Mouse (Mus musculus) retina, embryonic 14.5 days (tissue): ENCODE data around the gene Sh2d6.
"Not testable (repeated sequence)": the region's sequence is repeated elsewhere in the genome, so short reads cannot be mapped to it uniquely, and the experiment has no call there.

ENCODE experiments used
- DNase-seq: peaks from one replicate; pipeline ENCODE4 v3.0.0-alpha.2; 2015; ENCODE audit warnings: low spot score

Gene Sh2d6

GRCm38 (mm10) chr6:72535165-72535564 lies 13.7 kb upstream of the Sh2d6 start:
- peak; percentile 88 for DNase-seq

- DNase-seq: peak; percentile 93
These were observed 12.7 kb upstream of the Sh2d6 start for GRCm38 (mm10) chr6:72534035-72534809.

GRCm38 (mm10) chr6:72533555-72533954 lies 12.0 kb upstream of the Sh2d6 start:
- DNase-seq: not testable (repeated sequence)

GRCm38 (mm10) chr6:72532580-72532979 lies 11.1 kb upstream of the Sh2d6 start:
- no peak for DNase-seq

GRCm38 (mm10) chr6:72528410-72529151 lies 7.1 kb upstream of the Sh2d6 start:
- no peak for DNase-seq

GRCm38 (mm10) chr6:72527070-72527469 lies 5.6 kb upstream of the Sh2d6 start:
- no peak for DNase-seq

GRCm38 (mm10) chr6:72524160-72524559 lies 2.7 kb upstream of the Sh2d6 start:
- DNase-seq: no peak

GRCm38 (mm10) chr6:72523222-72523621 lies 1.7 kb upstream of the Sh2d6 start:
- DNase-seq: no peak

GRCm38 (mm10) chr6:72522288-72522687 lies 781 bp upstream of the Sh2d6 start:
- no peak for DNase-seq

- no peak for DNase-seq
These were observed 603 bp downstream of the Sh2d6 start for GRCm38 (mm10) chr6:72520904-72521303.

GRCm38 (mm10) chr6:72519892-72520663 lies 1.4 kb downstream of the Sh2d6 start:
- peak; percentile 72 for DNase-seq

GRCm38 (mm10) chr6:72519303-72519702 lies 2.2 kb downstream of the Sh2d6 start:
- DNase-seq: no peak

GRCm38 (mm10) chr6:72518842-72519241 lies 2.7 kb downstream of the Sh2d6 start:
- DNase-seq: no peak

- no peak for DNase-seq
These were observed 5.9 kb downstream of the Sh2d6 start for GRCm38 (mm10) chr6:72515644-72516043.

- no peak for DNase-seq
These were observed 8.5 kb downstream of the Sh2d6 start for GRCm38 (mm10) chr6:72513071-72513440.

- DNase-seq: peak; percentile 86
These were observed 9.0 kb downstream of the Sh2d6 start for GRCm38 (mm10) chr6:72512386-72513070.

GRCm38 (mm10) chr6:72510686-72511421 lies 10.7 kb downstream of the Sh2d6 start:
- no peak for DNase-seq

GRCm38 (mm10) chr6:72509872-72510435 lies 11.6 kb downstream of the Sh2d6 start:
- DNase-seq: no peak

- no peak for DNase-seq
These were observed 12.9 kb downstream of the Sh2d6 start for GRCm38 (mm10) chr6:72508596-72508995.

- DNase-seq: no peak
These were observed 15.4 kb downstream of the Sh2d6 start for GRCm38 (mm10) chr6:72506104-72506503.

- no peak for DNase-seq
These were observed 17.6 kb downstream of the Sh2d6 start for GRCm38 (mm10) chr6:72503939-72504338.
